Mouse (Mus musculus): ENCODE data around the gene Neurl1a.

Neurl1a gene

DNA sequence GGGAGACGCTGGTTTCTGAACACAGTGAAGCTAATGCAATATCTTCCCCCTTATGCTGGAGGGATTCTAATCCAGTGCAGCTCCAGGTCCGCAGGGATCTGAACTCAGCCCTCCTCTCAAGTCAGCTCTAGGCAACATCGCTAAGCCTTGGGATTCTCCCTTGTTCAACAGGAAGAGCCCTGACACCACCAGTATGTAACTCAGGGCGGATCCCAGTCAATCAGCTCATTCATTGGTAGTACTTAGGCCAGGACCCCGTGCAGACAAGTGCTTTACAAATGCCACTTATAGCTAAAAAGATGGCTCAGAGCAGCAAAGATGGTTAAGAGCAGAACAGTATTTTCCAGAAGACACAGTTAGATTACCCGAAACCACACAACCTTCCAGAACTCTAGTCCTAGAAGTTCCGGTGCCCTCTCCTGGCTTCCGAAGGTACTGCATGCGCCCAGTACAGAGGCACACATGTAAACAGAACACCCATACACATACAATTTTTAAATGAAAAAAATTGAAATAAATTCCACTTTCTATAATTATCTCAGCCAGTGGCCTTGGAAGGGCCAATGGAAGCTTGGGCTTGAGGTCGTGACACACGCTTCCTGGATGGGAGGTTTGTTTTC is 9.7 kb upstream of the Neurl1a start:
- DNase-seq: peak; percentile 92 to 96

- peak; percentile 67 to 70 for DNase-seq
These were observed 4.1 kb upstream of the Neurl1a start for GRCm38 (mm10) chr19:47174515-47174914.

DNA sequence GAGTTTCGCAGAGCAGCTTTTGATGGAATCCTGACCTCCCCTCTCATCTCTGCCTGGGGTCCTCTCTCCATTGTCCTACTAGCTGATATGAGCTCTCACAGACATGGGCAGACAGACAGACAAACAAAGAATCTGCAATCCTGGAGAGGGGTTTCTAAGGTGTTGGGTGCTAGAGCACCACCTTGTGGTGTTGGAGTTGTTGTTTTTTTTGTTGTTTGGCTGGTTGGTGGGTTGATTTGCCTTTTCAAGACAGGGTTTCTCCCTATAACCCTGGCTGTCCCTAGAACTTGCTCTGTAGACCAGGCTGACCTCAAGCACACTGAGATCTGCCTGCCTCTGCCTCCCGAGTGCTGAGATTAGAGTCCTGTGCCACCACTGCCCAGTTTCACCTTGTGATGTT is 3.1 kb upstream of the Neurl1a start:
- no peak for DNase-seq

DNA sequence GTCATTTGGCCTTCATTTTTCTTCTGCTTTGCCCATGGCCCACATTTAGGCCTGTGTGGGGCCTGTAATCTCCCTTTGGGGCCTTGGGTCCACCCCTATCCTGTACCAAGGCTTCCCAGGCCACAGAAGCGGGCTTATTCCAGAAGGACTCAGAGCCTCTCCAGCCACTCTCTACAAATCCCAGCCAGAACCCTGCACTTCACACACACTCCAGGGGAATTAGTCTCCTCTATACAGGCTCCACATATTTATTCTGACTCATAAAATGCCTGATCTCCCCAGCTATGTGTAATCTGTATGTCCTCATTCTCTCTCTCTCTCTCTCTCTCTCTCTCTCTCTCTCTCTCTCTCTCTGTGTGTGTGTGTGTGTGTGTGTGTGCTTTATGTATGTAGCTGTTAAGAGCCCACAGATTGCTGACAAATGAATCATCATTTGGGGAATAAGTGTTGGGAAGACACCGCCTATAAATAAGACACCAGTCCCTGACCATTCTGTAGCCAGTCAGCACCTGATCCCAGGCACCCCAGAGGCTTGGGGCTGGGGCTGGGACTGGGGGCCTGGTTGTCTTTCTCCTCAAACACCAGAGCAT is 1.6 kb upstream of the Neurl1a start:
- no peak for DNase-seq

DNA sequence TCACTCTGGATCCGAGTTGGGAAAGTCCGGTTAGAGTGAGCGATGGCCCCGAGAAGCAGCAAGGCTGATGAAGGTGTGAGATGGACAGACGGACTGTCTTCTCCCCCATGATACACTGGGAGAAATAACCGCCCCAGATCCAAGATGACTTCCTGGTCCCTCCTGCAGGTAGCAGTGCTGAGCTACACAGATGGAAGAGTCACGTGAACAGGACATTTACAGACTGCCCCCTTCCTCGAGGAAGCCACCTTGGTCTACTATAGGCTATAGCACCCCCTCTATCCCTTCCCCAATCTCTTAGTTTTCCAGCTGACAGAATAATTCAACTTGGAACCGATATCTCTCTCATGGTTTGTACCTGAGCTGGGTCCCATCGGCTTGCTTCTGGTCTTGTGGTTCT is 619 bp upstream of the Neurl1a start:
- peak; percentile 73 to 80 for DNase-seq

GRCm38 (mm10) chr19:47179272-47179809 is 721 bp downstream of the Neurl1a start:
- DNase-seq: peak; percentile 69 to 74

GRCm38 (mm10) chr19:47180011-47180410 is 1.4 kb downstream of the Neurl1a start:
- no peak for DNase-seq

GRCm38 (mm10) chr19:47184221-47184620 is 5.6 kb downstream of the Neurl1a start:
- no peak for DNase-seq

DNA sequence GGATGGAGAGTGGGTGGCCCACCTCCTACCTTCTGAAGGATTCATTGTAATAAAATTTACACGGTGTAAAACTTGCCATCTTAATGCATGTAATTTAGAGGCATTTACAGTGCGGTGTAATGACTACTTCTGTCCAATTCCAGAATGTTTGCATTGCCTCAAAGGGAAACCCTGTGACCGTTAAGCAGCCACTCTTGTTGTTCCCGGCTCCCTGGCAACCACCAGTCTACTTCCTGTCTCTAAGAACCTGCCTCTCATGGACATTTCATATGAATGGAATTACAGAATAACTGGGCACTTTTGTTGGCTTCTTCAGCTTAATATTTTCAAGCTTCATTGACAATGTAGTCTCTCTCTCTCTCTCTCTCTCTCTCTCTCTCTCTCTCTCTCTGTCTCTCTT is 6.1 kb downstream of the Neurl1a start:
- no peak for DNase-seq

- DNase-seq: peak; percentile 52 to 61
These were observed 8.1 kb downstream of the Neurl1a start for GRCm38 (mm10) chr19:47186514-47187275.

GRCm38 (mm10) chr19:47188515-47189128 is 10.0 kb downstream of the Neurl1a start:
- DNase-seq: peak; percentile 82 to 90

DNA sequence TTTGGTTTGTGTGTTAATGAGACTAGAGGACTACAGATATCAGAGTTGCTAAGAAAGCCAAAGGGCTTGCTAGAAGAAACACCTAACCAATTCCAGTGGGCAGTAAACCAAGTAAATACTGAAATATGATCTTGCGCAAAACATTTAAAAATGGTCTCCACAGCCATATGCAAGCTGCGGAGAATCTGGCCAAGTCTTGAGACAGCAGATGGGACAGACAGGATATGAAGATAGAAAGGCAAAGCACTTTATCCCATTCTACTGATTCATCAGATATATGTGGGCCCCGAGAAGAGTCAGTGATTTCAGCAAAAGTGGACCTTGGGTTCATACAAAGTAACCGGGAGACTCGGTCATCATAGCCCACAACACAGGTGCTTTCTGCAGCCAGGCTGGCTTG is 13.5 kb downstream of the Neurl1a start:
- DNase-seq: no peak

DNA sequence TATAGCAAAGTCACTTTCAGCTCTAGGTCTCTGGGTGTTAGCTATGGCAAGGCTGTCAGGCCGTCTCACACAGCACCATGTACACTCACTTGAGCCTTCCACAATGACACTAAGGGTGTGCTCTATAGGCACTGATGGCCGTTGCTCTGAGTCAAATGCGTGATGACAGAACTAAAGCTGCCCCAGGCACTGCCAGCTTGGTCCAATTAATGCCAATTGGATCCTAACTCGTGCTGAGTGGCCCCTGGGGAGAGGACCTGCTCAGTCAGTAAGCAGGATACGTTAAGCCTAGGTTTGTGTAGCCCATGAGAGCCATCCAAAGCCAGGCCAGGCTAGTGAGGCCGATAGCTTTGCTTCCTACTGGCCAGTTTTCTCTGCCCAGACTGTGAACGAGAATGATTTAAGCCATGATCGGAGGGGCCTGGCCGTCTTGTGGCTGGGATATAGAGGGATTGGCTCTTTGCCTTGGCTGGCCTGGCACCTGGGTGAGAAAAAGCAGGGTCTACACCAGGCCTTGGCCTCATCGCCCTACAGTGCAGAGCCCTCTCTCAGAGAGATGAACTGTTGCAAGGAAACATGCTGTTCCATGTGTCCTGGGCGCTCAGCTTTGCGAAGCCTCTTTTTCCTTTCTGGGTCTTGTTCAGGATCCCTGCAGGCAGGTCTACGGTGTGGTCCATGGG is 20.2 kb downstream of the Neurl1a start:
- DNase-seq: peak; percentile 51 to 65

- DNase-seq: no peak
These were observed 23.4 kb downstream of the Neurl1a start for GRCm38 (mm10) chr19:47201972-47202371.

DNA sequence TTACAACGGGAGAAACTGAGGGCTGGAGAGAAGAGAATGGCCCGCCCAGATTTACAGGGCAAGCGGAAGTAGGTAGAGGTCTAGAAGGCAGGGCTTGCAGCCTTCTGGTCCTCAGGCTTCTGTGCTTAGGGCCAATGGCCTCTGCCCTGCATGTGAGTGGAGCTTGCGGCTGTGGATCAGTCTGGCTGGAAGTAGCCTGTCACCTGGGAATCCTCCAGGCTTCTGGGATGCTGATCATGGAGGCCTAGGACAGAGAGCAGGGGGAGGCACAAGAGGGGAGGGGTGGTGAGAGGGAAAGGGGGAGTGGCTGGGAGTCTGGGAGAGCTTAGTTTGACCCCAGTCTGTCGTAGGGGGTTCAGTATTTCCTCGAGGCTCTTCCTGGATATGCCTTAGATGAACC is 23.8 kb downstream of the Neurl1a start:
- DNase-seq: no peak

GRCm38 (mm10) chr19:47203042-47203441 is 24.4 kb downstream of the Neurl1a start:
- no peak for DNase-seq

- DNase-seq: no peak
These were observed 26.0 kb downstream of the Neurl1a start for GRCm38 (mm10) chr19:47204653-47205052.

GRCm38 (mm10) chr19:47206126-47206525 is 27.5 kb downstream of the Neurl1a start:
- no peak for DNase-seq

DNA sequence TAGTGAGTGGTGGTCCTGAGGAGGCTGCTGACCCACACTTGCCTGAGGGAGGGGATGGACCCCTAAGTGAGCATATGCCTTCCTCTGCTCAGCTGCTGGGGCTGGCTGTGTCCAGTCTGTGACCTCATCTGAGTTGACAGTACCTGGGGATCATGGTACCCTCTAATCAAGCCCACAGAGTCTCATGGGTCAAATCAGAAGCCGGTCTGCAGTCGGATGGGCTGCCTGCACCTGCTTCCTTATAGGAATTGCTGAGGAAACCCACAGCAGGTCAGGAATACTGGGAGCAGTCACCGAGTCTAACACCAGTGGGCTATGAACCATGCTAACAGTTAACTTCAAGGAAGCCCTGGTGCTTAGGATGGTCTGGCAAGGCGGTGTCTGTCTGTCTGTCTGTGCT is 31.8 kb downstream of the Neurl1a start:
- no peak for DNase-seq

DNA sequence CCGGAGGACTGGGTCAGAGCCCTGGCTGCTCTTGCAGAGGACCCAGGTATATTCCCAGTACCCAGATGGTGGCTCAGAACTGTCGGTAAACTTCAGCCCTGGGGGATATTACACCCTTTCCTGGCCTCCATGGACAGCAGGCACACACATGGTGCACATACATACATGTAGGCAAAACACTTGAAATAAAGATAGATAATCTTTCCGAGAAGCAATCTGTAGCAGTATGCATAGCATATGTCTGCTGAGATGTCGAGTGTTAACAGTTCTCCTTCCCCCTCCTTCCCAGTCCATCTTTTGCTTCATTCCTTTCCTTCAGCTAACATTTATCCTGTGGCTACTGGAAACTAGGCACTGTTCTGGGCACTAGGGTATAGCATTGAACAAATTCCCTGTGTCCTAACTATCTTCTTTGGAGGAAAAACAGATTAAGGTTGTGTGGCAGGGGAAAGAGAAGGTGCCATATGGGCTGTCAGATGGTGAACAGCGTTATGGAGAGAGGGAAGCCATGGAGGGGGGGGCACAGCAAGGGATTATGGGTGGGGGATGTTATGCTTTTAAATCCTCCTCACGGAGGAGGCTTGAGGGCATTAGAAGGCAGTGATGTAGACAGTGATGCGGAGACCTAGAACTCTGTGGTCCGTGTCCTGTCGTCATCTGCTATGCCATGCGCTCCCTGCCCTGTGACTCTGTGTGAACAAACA is 33.1 kb downstream of the Neurl1a start:
- peak; percentile 82 to 84 for DNase-seq

GRCm38 (mm10) chr19:47212401-47212800 is 33.8 kb downstream of the Neurl1a start:
- DNase-seq: peak; percentile 41 to 55

- DNase-seq: peak in 1 of 2 experiments; percentile 63
These were observed 34.9 kb downstream of the Neurl1a start for GRCm38 (mm10) chr19:47213470-47213869.
